Mouse (Mus musculus): ENCODE measurements around the gene Atp6ap1l. TPM values are rescaled to one million over a fixed set of nuclear protein-coding genes. Genes with fewer than 3 reads are reported as not detected.
"Not testable (repeated sequence)": the region's sequence is repeated elsewhere in the genome, so short reads cannot be mapped to it uniquely, and the experiment has no call there.

The Atp6ap1l gene
- total and polyA plus RNA-seq, 3 experiments, result not detected

DNA sequence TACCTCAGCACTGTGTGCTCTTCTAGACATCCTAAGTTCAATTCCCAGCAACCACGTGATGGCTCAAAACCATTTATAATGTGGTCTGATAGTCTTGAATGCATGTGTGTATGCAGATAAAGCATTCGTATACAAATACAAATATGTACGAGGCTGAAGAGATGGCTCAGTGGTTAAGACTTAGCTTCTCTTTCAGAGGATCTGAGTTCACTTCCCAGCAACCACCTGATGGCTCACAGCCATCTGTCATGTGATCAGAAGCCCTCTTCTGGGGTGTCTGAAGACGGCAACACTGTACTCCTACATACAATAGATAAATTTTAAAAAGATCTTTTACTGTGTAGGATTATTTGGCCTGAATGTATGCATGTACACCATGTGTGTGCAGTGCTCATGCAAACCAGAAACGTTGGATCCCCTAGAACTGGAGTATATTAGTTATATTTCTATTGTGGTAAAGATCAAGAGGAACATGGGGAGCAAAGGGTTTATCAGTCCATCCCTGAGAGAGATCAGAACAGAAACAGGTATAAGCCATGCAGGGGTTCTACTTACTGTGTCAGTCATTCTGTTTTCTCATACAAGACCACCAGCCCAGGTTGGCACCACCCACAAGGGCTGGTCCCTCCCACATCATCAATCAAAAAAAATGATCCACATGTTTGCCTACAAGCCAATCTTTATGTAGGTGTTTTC lies 21.9 kb upstream of the Atp6ap1l start:
- ATAC-seq (ENCODE audit: extremely low read depth, insufficient number of reproducible peaks, low FRiP score, poor library complexity, severe bottlenecking) (no peak), DNase-seq (ENCODE audit: low spot score) (no peak)
- H3K4me3 ChIP-seq (ENCODE audit: low read depth, low read length), result no peak overlapping the region
- H3K9me3 ChIP-seq (replicated peaks), result no peaks in the 10 kb centered on the region
- TF ChIP-seq CTCF (IDR thresholded peaks at IDR 0.05; ENCODE audit: low read depth, low read length) (no peak), POLR2AphosphoS5 (IDR thresholded peaks at IDR 0.05; ENCODE audit: insufficient replicate concordance, low read depth, low read length) (peak; percentile 22; the same call in 1 of the 2 replicates)
- peaks cover 38% of the 10 kb centered on the region for H3K4me1 ChIP-seq (ENCODE audit: insufficient read depth, low read depth, low read length)
- H3K27me3 ChIP-seq (ENCODE audit: insufficient read depth, low read length), result no peaks in the 10 kb centered on the region
- peaks cover 36% of the 10 kb centered on the region for H3K36me3 ChIP-seq (replicated peaks)

DNA sequence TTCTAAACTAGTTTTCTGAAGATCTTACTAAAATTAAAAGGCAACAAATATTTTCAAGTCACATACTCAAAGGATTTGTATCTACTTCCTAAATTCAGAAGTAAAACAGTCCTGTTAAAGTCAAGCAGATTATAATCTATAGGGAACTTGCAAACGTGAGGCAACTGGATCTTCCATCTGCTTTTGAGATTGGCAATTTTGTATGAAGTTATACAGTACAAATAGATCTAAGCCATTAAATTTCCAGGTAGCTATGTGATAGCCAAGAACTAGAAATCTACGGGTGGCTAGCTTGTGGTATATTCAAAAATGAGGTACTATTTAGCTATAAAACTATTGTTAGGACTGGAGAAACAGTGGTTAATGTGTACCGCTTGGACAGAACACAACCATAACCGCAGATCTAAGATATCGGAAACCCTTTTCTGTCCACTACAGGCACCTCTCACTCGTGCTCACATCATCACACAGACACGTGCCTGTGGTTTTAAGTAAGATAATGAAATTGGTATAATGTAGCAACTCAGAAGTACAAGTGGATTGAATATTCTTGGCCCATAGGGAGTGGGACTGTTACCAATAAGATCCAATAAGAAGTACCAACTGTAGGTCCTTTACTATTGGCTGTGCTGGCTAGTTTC lies 21.1 kb upstream of the Atp6ap1l start:
- no peak for TF ChIP-seq CTCF (IDR thresholded peaks at IDR 0.05; ENCODE audit: low read depth, low read length)
- TF ChIP-seq POLR2AphosphoS5 (IDR thresholded peaks at IDR 0.05; ENCODE audit: insufficient replicate concordance, low read depth, low read length), result no peak
- peaks cover 38% of the 10 kb centered on the region for H3K4me1 ChIP-seq (ENCODE audit: insufficient read depth, low read depth, low read length)
- no peaks in the 10 kb centered on the region for H3K27me3 ChIP-seq (ENCODE audit: insufficient read depth, low read length)
- DNase-seq (ENCODE audit: low spot score), result no peak
- H3K36me3 ChIP-seq (replicated peaks), result peaks cover 36% of the 10 kb centered on the region
- H3K9me3 ChIP-seq (replicated peaks), result no peaks in the 10 kb centered on the region
- H3K4me3 ChIP-seq (ENCODE audit: low read depth, low read length), result no peak overlapping the region
- peak; percentile 61 for ATAC-seq (ENCODE audit: extremely low read depth, insufficient number of reproducible peaks, low FRiP score, poor library complexity, severe bottlenecking)

DNA sequence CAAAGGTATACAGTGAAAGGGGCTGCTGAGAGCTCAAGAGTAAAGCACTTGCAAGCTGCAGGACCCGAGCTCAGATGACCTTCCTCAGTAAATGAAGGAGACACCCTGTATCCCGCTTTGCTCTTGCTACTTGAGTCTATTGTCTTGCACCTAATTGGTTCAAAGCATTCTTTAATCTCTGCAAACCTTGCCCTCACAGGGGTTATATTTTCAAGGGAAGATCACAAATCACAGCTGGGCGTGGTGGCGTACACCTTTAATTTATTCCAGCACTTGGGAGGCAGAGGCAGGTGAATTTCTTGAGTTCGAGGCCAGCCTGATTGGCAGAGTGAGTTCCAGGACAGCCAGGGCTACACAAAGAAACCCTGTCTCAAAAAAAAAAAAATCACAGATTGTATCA lies 20.0 kb upstream of the Atp6ap1l start:
- DNase-seq (ENCODE audit: low spot score) (no peak), ATAC-seq (ENCODE audit: extremely low read depth, insufficient number of reproducible peaks, low FRiP score, poor library complexity, severe bottlenecking) (no peak)
- H3K27me3 ChIP-seq (ENCODE audit: insufficient read depth, low read length), result no peaks in the 10 kb centered on the region
- H3K4me3 ChIP-seq (ENCODE audit: low read depth, low read length), result peak overlapping the region; percentile 11; the same call in 1 of the 2 replicates
- no peak for TF ChIP-seq GATA1 (IDR thresholded peaks at IDR 0.05; ENCODE audit: borderline replicate concordance, low read length)
- no peak for TF ChIP-seq TAL1 (conservative IDR thresholded peaks at IDR 0.05; ENCODE audit: low read depth, low read length)
- no peak for TF ChIP-seq POLR2AphosphoS5 (IDR thresholded peaks at IDR 0.05; ENCODE audit: insufficient replicate concordance, low read depth, low read length)
- TF ChIP-seq CTCF (IDR thresholded peaks at IDR 0.05; ENCODE audit: low read depth, low read length), result no peak
- TF ChIP-seq GATA2 (IDR thresholded peaks at IDR 0.05; ENCODE audit: borderline replicate concordance, low read depth, low read length), result no peak
- H3K9me3 ChIP-seq (replicated peaks), result no peaks in the 10 kb centered on the region
- H3K36me3 ChIP-seq (replicated peaks), result peaks cover 33% of the 10 kb centered on the region
- peaks cover 35% of the 10 kb centered on the region for H3K4me1 ChIP-seq (ENCODE audit: insufficient read depth, low read depth, low read length)

DNA sequence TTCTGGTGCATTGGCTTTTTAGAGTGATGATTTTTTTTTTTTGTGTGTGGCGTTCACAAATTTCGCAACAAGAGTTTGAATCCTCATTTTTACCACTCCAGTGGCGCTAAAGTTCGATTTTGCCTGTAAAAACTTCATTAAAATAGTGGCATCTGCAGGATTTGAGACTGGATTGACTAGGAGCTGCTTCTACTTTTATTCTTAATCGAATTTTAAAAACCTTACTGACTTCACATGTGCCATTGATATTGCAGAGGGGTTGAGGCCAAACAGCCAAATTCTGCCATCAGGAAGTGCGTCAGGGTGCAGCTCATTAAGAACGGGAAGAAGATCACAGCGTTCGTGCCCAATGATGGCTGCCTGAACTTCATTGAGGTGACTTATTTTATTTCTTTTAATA lies 18.9 kb upstream of the Atp6ap1l start:
- DNase-seq (ENCODE audit: low spot score) (no peak), ATAC-seq (ENCODE audit: extremely low read depth, insufficient number of reproducible peaks, low FRiP score, poor library complexity, severe bottlenecking) (no peak)
- TF ChIP-seq CTCF (IDR thresholded peaks at IDR 0.05; ENCODE audit: low read depth, low read length), result no peak
- TF ChIP-seq GATA2 (IDR thresholded peaks at IDR 0.05; ENCODE audit: borderline replicate concordance, low read depth, low read length), result no peak
- no peak for TF ChIP-seq TAL1 (conservative IDR thresholded peaks at IDR 0.05; ENCODE audit: low read depth, low read length)
- no peak for TF ChIP-seq GATA1 (IDR thresholded peaks at IDR 0.05; ENCODE audit: borderline replicate concordance, low read length)
- TF ChIP-seq POLR2AphosphoS5 (IDR thresholded peaks at IDR 0.05; ENCODE audit: insufficient replicate concordance, low read depth, low read length), result no peak
- Histone ChIP-seq H3K4me1 (ENCODE audit: insufficient read depth, low read depth, low read length) (peaks cover 39% of the 10 kb centered on the region), H3K9me3 (replicated peaks) (no peaks in the 10 kb centered on the region), H3K27me3 (ENCODE audit: insufficient read depth, low read length) (no peaks in the 10 kb centered on the region), H3K4me3 (ENCODE audit: low read depth, low read length) (peak overlapping the region; percentile 89), H3K36me3 (replicated peaks) (peaks cover 33% of the 10 kb centered on the region)

DNA sequence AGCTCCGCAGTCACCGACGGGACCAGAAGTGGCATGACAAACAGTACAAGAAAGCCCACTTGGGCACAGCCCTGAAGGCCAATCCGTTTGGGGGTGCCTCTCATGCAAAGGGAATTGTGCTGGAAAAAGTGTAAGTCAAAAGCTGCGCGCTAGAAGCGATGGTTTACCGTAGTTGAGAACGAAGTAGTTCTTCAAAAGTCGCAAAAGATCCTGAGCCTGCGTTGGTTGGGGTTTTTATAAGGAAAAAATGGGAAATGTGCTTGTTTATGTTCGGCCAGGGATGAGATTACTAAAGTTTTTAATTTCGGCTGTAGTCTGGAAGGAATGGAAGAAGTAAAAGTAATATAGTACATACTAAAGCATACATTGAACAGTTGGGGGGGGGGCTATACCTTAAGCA lies 18.5 kb upstream of the Atp6ap1l start:
- H3K9me3 ChIP-seq (replicated peaks); DNase-seq (ENCODE audit: low spot score); H3K27me3 ChIP-seq (ENCODE audit: insufficient read depth, low read length); ATAC-seq (ENCODE audit: extremely low read depth, insufficient number of reproducible peaks, low FRiP score, poor library complexity, severe bottlenecking): not testable (repeated sequence)
- peaks cover 31% of the 10 kb centered on the region for H3K36me3 ChIP-seq (replicated peaks)
- H3K4me1 ChIP-seq (ENCODE audit: insufficient read depth, low read depth, low read length), result peaks cover 39% of the 10 kb centered on the region
- H3K4me3 ChIP-seq (ENCODE audit: low read depth, low read length), result peak overlapping the region; percentile 89

DNA sequence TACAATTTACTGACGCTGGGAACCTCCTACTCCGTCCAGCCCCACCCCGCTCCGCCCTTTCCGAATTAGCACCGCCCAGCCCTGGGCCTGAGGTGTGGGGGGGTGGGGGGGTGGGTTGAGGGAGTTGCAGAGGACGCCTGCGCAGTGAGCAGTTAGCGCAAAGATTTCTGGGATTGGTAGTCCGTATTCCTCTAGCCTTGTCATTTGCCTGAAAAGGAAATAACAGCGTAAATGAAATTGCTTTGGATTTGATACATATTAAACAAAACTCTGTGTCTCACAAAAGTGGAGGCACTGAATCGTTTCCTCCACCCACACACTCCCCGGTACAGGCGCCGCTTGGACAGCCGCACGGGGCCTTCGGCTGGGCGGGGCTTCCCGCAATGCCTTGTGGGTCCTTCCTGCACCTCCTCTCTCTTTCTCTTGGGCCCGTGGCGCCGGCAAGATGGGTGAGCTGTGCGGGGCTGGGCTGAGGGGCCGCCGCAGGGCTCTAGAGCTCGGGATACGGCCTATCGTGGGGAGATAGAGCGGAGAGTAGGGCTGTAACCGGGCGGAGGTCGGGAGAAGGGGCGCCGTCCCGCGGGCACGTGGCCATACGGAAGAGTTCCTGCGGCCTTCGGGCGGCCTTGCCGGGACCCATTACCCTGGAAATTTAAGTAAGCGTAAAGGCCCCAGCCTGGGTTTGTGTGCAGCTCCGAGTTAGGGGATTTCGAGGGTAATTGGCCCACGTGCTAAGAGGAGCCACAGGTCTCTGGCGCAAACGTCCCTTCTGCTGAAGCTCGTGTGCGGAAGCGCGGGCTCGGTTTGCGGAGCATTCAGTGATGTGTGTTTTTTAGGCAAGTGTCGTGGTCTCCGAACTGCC lies 17.8 kb upstream of the Atp6ap1l start, which contains the start of gene Rps23:
TSS of gene Rps23 (plus strand) at position 208 of the 862 bp plus-strand sequence.
- TF ChIP-seq POLR2AphosphoS5 (IDR thresholded peaks at IDR 0.05; ENCODE audit: insufficient replicate concordance, low read depth, low read length) (peak; percentile 17; the same call in 1 of the 2 replicates), GATA2 (IDR thresholded peaks at IDR 0.05; ENCODE audit: borderline replicate concordance, low read depth, low read length) (no peak), TAL1 (conservative IDR thresholded peaks at IDR 0.05; ENCODE audit: low read depth, low read length) (no peak), CTCF (IDR thresholded peaks at IDR 0.05; ENCODE audit: low read depth, low read length) (no peak), GATA1 (IDR thresholded peaks at IDR 0.05; ENCODE audit: borderline replicate concordance, low read length) (no peak)
- ATAC-seq (ENCODE audit: extremely low read depth, insufficient number of reproducible peaks, low FRiP score, poor library complexity, severe bottlenecking) (peak; percentile 67), DNase-seq (ENCODE audit: low spot score) (peak; percentile 63)
- peaks cover 39% of the 10 kb centered on the region for H3K4me1 ChIP-seq (ENCODE audit: insufficient read depth, low read depth, low read length)
- no peaks in the 10 kb centered on the region for H3K9me3 ChIP-seq (replicated peaks)
- peaks cover 29% of the 10 kb centered on the region for H3K36me3 ChIP-seq (replicated peaks)
- no peaks in the 10 kb centered on the region for H3K27me3 ChIP-seq (ENCODE audit: insufficient read depth, low read length)
- peak within 1 kb of the TSS; percentile 89 for H3K4me3 ChIP-seq (ENCODE audit: low read depth, low read length)
